Mouse (Mus musculus) midbrain, embryonic 12.5 days (tissue): ENCODE measurements around the gene Scnn1a. TPM values are rescaled to one million over a fixed set of nuclear protein-coding genes. Genes with fewer than 3 reads are reported as not detected.

Source experiments
- ATAC-seq: fragments of 200-750 bp; cut with Nextera tagmentation; 2 replicates; pipeline ENCODE4 v1.8.0; 2017; ENCODE audit warnings: low read depth, moderate TSS enrichment, moderate library complexity; ENCODE audit not compliant: low FRiP score
- H3K27ac ChIP-seq: fragments of 300-500 bp; sonication (generic); replicated peaks from 2 replicates; pipeline ENCODE4 v1.5.1; 2016; ENCODE audit warnings: mild to moderate bottlenecking
- H3K27me3 ChIP-seq: fragments of 300-500 bp; sonication (generic); 2 replicates; pipeline ENCODE4 v1.6.1; 2016; ENCODE audit warnings: mild to moderate bottlenecking
- H3K36me3 ChIP-seq: fragments of 300-500 bp; sonication (generic); 2 replicates; pipeline ENCODE4 v1.6.1; 2016
- H3K4me1 ChIP-seq: fragments of 300-500 bp; sonication (generic); 2 replicates; pipeline ENCODE4 v1.6.1; 2016
- H3K4me2 ChIP-seq: fragments of 300-500 bp; sonication (generic); replicated peaks from 2 replicates; pipeline ENCODE4 v1.6.1; 2016; ENCODE audit warnings: mild to moderate bottlenecking, moderate library complexity
- H3K4me3 ChIP-seq: fragments of 300-500 bp; sonication (generic); 2 replicates; pipeline ENCODE4 v1.5.1; 2016; ENCODE audit warnings: mild to moderate bottlenecking
- H3K9ac ChIP-seq: fragments of 300-500 bp; sonication (generic); replicated peaks from 2 replicates; pipeline ENCODE4 v1.6.1; 2016; ENCODE audit warnings: mild to moderate bottlenecking, moderate library complexity
- H3K9me3 ChIP-seq: fragments of 300-500 bp; sonication (generic); 2 replicates; pipeline ENCODE4 v1.6.1; 2016; ENCODE audit warnings: mild to moderate bottlenecking
- WGBS: fragments of 180-500 bp; shearing (Covaris S2); methylation state at CpG from one replicate; pipeline ENCODE4 v1.1.7; 2016; 5-methylcytosine and 5-hydroxymethylcytosine counted together
- polyA plus RNA-seq: library from polyadenylated mRNA; unstranded; fragments of >200 nt; fragmentation: Nextera tagmentation; extraction: Ambion mirVana; gene quantifications from 2 replicates; pipeline ENCODE4 v1.2.1, GENCODE M21; 2016

Gene Scnn1a
- polyA plus RNA-seq, 1 experiment from 2014 or later, result 0.43 TPM

- no peak for ATAC-seq
- Histone ChIP-seq H3K36me3 (peaks cover 15% of the 10 kb centered on the region), H3K4me2 (no peak overlapping the region), H3K27ac (no peak overlapping the region), H3K9ac (no peak overlapping the region), H3K4me3 (no peak overlapping the region), H3K9me3 (no peaks in the 10 kb centered on the region), H3K27me3 (peaks cover 37% of the 10 kb centered on the region), H3K4me1 (peaks cover 19% of the 10 kb centered on the region)
- WGBS, result 45% methylated on average over 8 of the region's 8 CpGs
Observed at GRCm38 (mm10) chr6:125356264-125356663, 35.8 kb downstream of the Scnn1a start.

GRCm38 (mm10) chr6:125357334-125357733 is 36.9 kb downstream of the Scnn1a start:
- H3K27me3 ChIP-seq, result peaks cover 48% of the 10 kb centered on the region
- no peak overlapping the region for H3K4me3 ChIP-seq
- H3K36me3 ChIP-seq, result peaks cover 15% of the 10 kb centered on the region
- 92% methylated on average over 15 of the region's 15 CpGs for WGBS
- H3K4me1 ChIP-seq, result peaks cover 25% of the 10 kb centered on the region
- H3K9ac ChIP-seq, result no peak overlapping the region
- H3K27ac ChIP-seq, result no peak overlapping the region
- ATAC-seq, result no peak
- H3K9me3 ChIP-seq, result no peaks in the 10 kb centered on the region
- H3K4me2 ChIP-seq, result no peak overlapping the region

GRCm38 (mm10) chr6:125359999-125360398 is 39.5 kb downstream of the Scnn1a start:
- H3K27me3 ChIP-seq, result peaks cover 61% of the 10 kb centered on the region
- ATAC-seq, result no peak
- H3K4me2 ChIP-seq, result no peak overlapping the region
- no peak overlapping the region for H3K27ac ChIP-seq
- WGBS, result 56% methylated on average over 9 of the region's 9 CpGs
- H3K4me1 ChIP-seq, result peaks cover 29% of the 10 kb centered on the region
- no peaks in the 10 kb centered on the region for H3K9me3 ChIP-seq
- peaks cover 15% of the 10 kb centered on the region for H3K36me3 ChIP-seq
- no peak overlapping the region for H3K4me3 ChIP-seq
- no peak overlapping the region for H3K9ac ChIP-seq

- no peak overlapping the region for H3K27ac ChIP-seq
- no peak for ATAC-seq
- H3K9me3 ChIP-seq, result no peaks in the 10 kb centered on the region
- H3K4me2 ChIP-seq, result no peak overlapping the region
- H3K9ac ChIP-seq, result no peak overlapping the region
- H3K4me3 ChIP-seq, result 0 out of 2 replicates have a peak overlapping the region, but pooled peaks have one; percentile 20
- peaks cover 15% of the 10 kb centered on the region for H3K36me3 ChIP-seq
- peaks cover 59% of the 10 kb centered on the region for H3K27me3 ChIP-seq
- H3K4me1 ChIP-seq, result peaks cover 22% of the 10 kb centered on the region
- WGBS, result 51% methylated on average over 9 of the region's 9 CpGs
Observed at GRCm38 (mm10) chr6:125360846-125361245, 40.4 kb downstream of the Scnn1a start.

- peak; percentile 38; the same call in 1 of the 2 replicates for ATAC-seq
- peaks cover 22% of the 10 kb centered on the region for H3K4me1 ChIP-seq
- WGBS, result 20% methylated on average over 38 of the region's 38 CpGs
- peak overlapping the region; percentile 44 for H3K4me2 ChIP-seq
- H3K27ac ChIP-seq, result no peak overlapping the region
- peaks cover 15% of the 10 kb centered on the region for H3K36me3 ChIP-seq
- peak overlapping the region; percentile 20 for H3K4me3 ChIP-seq
- no peaks in the 10 kb centered on the region for H3K9me3 ChIP-seq
- H3K27me3 ChIP-seq, result peaks cover 62% of the 10 kb centered on the region
- H3K9ac ChIP-seq, result peak overlapping the region; percentile 28; the same call in 1 of the 2 replicates
Observed at GRCm38 (mm10) chr6:125361467-125362291, 41.2 kb downstream of the Scnn1a start.

- peak overlapping the region; percentile 30 for H3K4me2 ChIP-seq
- no peak overlapping the region for H3K9ac ChIP-seq
- H3K4me1 ChIP-seq, result peaks cover 23% of the 10 kb centered on the region
- ATAC-seq, result no peak
- no peaks in the 10 kb centered on the region for H3K9me3 ChIP-seq
- peaks cover 6% of the 10 kb centered on the region for H3K36me3 ChIP-seq
- H3K27ac ChIP-seq, result no peak overlapping the region
- H3K27me3 ChIP-seq, result peaks cover 64% of the 10 kb centered on the region
- 0 out of 2 replicates have a peak overlapping the region, but pooled peaks have one; percentile 3 for H3K4me3 ChIP-seq
- 14% methylated on average over 15 of the region's 15 CpGs for WGBS
Observed at GRCm38 (mm10) chr6:125363021-125363420, 42.6 kb downstream of the Scnn1a start.

GRCm38 (mm10) chr6:125363451-125364242 is 43.2 kb downstream of the Scnn1a start:
- H3K27me3 ChIP-seq, result peaks cover 60% of the 10 kb centered on the region
- H3K9me3 ChIP-seq, result no peaks in the 10 kb centered on the region
- no peaks in the 10 kb centered on the region for H3K36me3 ChIP-seq
- no peak overlapping the region for H3K27ac ChIP-seq
- H3K4me3 ChIP-seq, result 0 out of 2 replicates have a peak overlapping the region, but pooled peaks have one; percentile 3
- 6% methylated on average over 23 of the region's 23 CpGs for WGBS
- H3K4me2 ChIP-seq, result peak overlapping the region; percentile 30
- H3K9ac ChIP-seq, result no peak overlapping the region
- ATAC-seq, result no peak; the same call in 1 of the 2 replicates
- H3K4me1 ChIP-seq, result peaks cover 27% of the 10 kb centered on the region

GRCm38 (mm10) chr6:125364448-125364847 is 44.0 kb downstream of the Scnn1a start:
- no peak overlapping the region for H3K4me3 ChIP-seq
- no peak for ATAC-seq
- no peak overlapping the region for H3K4me2 ChIP-seq
- peaks cover 60% of the 10 kb centered on the region for H3K27me3 ChIP-seq
- no peaks in the 10 kb centered on the region for H3K9me3 ChIP-seq
- peaks cover 27% of the 10 kb centered on the region for H3K4me1 ChIP-seq
- no peaks in the 10 kb centered on the region for H3K36me3 ChIP-seq
- no peak overlapping the region for H3K9ac ChIP-seq
- 6% methylated on average over 8 of the region's 8 CpGs for WGBS
- no peak overlapping the region for H3K27ac ChIP-seq

- no peak overlapping the region for H3K27ac ChIP-seq
- H3K4me3 ChIP-seq, result no peak overlapping the region
- no peak overlapping the region for H3K4me2 ChIP-seq
- no peak for ATAC-seq
- H3K9me3 ChIP-seq, result no peaks in the 10 kb centered on the region
- H3K9ac ChIP-seq, result no peak overlapping the region
- peaks cover 55% of the 10 kb centered on the region for H3K27me3 ChIP-seq
- H3K36me3 ChIP-seq, result no peaks in the 10 kb centered on the region
- peaks cover 27% of the 10 kb centered on the region for H3K4me1 ChIP-seq
- WGBS, result 86% methylated on average over 5 of the region's 5 CpGs
Observed at GRCm38 (mm10) chr6:125365522-125365921, 45.1 kb downstream of the Scnn1a start.

- Histone ChIP-seq H3K36me3 (no peaks in the 10 kb centered on the region), H3K9me3 (no peaks in the 10 kb centered on the region), H3K4me2 (no peak overlapping the region), H3K9ac (no peak overlapping the region), H3K4me3 (no peak overlapping the region), H3K27ac (no peak overlapping the region), H3K4me1 (peaks cover 26% of the 10 kb centered on the region), H3K27me3 (peaks cover 50% of the 10 kb centered on the region)
- 68% methylated on average over 1 of the region's 1 CpGs for WGBS
- ATAC-seq, result no peak
Observed at GRCm38 (mm10) chr6:125366133-125366532, 45.7 kb downstream of the Scnn1a start.

- peaks cover 18% of the 10 kb centered on the region for H3K4me1 ChIP-seq
- no peaks in the 10 kb centered on the region for H3K9me3 ChIP-seq
- no peak overlapping the region for H3K4me3 ChIP-seq
- no peak overlapping the region for H3K27ac ChIP-seq
- no peak for ATAC-seq
- no peaks in the 10 kb centered on the region for H3K36me3 ChIP-seq
- H3K9ac ChIP-seq, result no peak overlapping the region
- peaks cover 43% of the 10 kb centered on the region for H3K27me3 ChIP-seq
- WGBS, result 61% methylated on average over 4 of the region's 4 CpGs
- H3K4me2 ChIP-seq, result no peak overlapping the region
Observed at GRCm38 (mm10) chr6:125367758-125368371, 47.4 kb downstream of the Scnn1a start.
